Mouse (Mus musculus): Measurements from ENCODE around the gene Romo1. TPM values are rescaled to one million over a fixed set of nuclear protein-coding genes. Genes with fewer than 3 reads are reported as not detected.
"Not testable (repeated sequence)": the region's sequence is repeated elsewhere in the genome, so short reads cannot be mapped to it uniquely, and the experiment has no call there.

Gene Romo1
- total and polyA plus RNA-seq, 2 experiments from 2014 or later = 89.4 to 521 TPM

DNA sequence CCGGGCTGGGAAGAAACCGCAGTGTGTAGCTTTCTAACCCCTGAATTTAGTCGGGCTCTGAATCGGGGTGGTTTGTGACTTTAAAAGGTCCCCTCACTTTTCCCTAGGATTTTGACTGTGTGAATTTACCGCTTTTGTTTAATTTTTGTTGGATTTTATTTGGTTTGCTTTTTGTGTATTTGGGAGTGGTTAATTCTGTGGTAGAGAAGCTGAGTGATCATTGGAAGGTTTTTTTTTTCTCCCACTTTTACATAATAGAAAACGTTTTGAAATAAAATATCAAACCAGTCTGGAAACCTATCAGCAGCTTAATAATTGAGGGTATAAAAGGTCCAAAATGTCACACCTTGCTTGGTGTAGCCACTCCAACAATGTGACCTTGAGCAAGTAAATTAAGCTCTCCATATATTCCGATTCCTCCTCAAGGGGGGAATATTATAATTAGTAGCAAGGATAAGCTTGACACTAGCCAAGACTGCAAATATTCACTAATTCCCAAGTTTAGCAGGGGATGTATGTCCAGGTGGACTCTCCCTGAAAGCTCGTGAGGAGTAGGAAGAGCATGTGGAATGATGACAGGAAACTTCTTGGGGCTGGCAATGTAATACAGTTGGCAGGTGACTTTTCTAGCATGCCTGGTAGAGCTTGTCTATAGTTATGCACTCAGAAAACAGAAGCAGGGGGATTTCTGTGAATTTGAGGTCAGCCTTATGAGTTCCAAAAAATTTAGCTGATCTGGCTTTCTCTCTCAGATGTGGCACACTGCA lies 37.2 kb downstream of the Romo1 start:
- Histone ChIP-seq H3K4me2 (ENCODE audit: low read depth, low read length, poor library complexity, severe bottlenecking) (peak overlapping the region; percentile 45), H3K9me3 (ENCODE audit: low read length) (no peaks in the 10 kb centered on the region), H3K9ac (replicated peaks; ENCODE audit: low read length, poor library complexity, severe bottlenecking) (peak overlapping the region; percentile 44), H3K27ac (ENCODE audit: low read depth, low read length) (peak overlapping the region; percentile 80), H3K27me3 (ENCODE audit: insufficient read depth, low read length) (no peaks in the 10 kb centered on the region), H3K4me1 (ENCODE audit: insufficient read depth, low read length) (no peaks in the 10 kb centered on the region), H3K36me3 (ENCODE audit: insufficient read depth, low read length) (peaks cover 6% of the 10 kb centered on the region; the same call in 1 of the 2 replicates), H3K4me3 (ENCODE audit: low read depth, low read length) (peak overlapping the region; percentile 100)
- ATAC-seq (ENCODE audit: low FRiP score) (no peak), DNase-seq (ENCODE audit: low spot score) (no peak)
- TF ChIP-seq CTCF (IDR thresholded peaks at IDR 0.05) = no peak
- 6% methylated on average over 8 of the region's 8 CpGs for WGBS

DNA sequence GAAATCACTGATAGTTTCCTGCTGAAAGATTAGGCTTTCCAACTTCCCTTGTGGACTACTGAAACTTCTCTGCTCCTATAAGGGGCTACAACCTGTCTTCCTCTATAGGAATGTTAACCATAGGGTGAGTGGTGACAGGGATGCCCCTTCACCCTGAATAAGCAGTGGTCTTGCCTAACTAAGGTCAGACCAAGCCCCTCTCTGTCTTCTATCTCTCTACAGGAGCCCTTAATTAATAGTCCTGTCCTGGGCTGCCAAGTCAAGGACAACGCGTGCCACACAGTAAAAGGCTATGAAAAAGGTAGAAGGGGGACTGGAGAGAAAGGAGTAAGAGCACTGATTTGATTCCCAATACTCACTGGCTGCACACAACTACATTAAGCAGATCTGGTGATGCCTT lies 37.8 kb downstream of the Romo1 start:
- Histone ChIP-seq H3K27me3 (ENCODE audit: insufficient read depth, low read length) (no peaks in the 10 kb centered on the region), H3K27ac (ENCODE audit: low read depth, low read length) (peak overlapping the region; percentile 80), H3K9me3 (ENCODE audit: low read length) (no peaks in the 10 kb centered on the region), H3K4me3 (ENCODE audit: low read depth, low read length) (peak overlapping the region; percentile 100; the same call in 1 of the 2 replicates), H3K9ac (replicated peaks; ENCODE audit: low read length, poor library complexity, severe bottlenecking) (peak overlapping the region; percentile 44; the same call in 1 of the 2 replicates), H3K36me3 (ENCODE audit: insufficient read depth, low read length) (peaks cover 6% of the 10 kb centered on the region; the same call in 1 of the 2 replicates), H3K4me1 (ENCODE audit: insufficient read depth, low read length) (no peaks in the 10 kb centered on the region), H3K4me2 (ENCODE audit: low read depth, low read length, poor library complexity, severe bottlenecking) (peak overlapping the region; percentile 45)
- TF ChIP-seq CTCF (IDR thresholded peaks at IDR 0.05) = no peak
- ATAC-seq (ENCODE audit: low FRiP score) (no peak), DNase-seq (ENCODE audit: low spot score) (no peak)
- WGBS = 90% methylated on average over 2 of the region's 2 CpGs

DNA sequence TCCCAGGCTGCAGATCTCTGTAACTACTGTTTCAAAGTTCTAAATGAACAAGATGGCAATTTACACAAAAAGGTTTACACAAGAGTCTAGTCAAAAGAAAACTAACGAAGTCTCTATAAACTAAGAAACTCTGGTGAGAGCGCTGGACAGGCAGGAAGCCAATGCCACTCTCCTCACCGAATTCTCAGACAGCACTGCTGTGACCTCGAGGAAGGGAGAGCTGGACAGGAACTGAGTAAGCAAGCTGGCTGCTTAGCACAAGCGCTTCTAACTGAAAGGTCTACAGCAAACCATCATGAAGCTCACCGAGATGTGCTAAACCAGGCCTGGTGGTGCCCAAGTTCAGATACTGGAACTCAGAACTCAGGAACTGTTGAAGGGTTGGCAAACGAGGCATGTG lies 45.4 kb downstream of the Romo1 start:
- 85% methylated on average over 7 of the region's 7 CpGs for WGBS

DNA sequence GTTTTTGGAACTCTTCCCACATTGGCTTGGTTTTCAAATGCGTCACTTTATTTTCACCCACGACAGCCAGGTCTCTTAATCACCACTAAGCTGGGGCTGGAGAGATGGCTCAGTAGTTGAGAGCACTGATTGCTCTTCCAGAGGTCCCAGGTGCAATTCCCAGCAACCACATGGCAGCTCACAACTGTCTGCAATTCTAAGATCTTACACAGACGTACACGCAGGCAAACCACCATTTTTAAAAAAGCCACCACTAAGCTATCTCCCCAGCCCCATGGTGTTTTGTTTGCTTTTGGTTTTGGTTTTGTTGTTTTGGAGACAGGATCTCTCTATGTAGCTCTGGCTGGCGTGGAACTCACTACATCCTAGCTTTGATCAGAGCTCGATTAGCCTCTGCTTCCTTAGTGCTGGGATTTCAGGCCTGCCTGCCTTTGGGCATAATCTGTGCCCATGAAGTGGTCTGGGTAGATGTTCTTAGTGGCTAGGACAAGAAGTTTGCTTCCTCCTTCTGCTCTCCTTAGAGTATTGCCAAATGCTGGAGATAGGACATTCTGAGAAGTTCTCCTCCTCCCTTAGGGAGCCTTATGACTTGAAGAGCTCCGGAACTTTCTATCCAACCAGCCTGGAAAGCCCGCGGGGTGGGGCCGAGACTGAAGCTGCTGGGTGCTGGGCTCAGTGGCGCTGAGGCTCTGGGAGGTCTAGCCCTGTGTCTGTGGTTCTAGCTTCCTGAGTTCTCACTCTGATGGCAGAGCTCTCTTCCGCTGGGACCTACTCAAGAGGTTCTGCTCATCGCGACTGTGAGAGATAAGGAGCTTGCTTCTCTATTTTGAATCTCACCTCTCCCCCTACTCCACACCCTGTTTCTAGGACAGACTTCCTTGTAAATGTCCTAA lies 46.4 kb downstream of the Romo1 start:
- no peak for TF ChIP-seq CTCF (IDR thresholded peaks at IDR 0.05)
- no peaks in the 10 kb centered on the region for H3K9me3 ChIP-seq (ENCODE audit: low read length)
- H3K4me1 ChIP-seq (ENCODE audit: insufficient read depth, low read length) = no peaks in the 10 kb centered on the region
- no peak overlapping the region for H3K27ac ChIP-seq (ENCODE audit: low read depth, low read length)
- H3K4me2 ChIP-seq (ENCODE audit: low read depth, low read length, poor library complexity, severe bottlenecking) = no peak overlapping the region
- H3K9ac ChIP-seq (replicated peaks; ENCODE audit: low read length, poor library complexity, severe bottlenecking) = no peak overlapping the region
- 82% methylated on average over 14 of the region's 14 CpGs for WGBS
- H3K36me3 ChIP-seq (ENCODE audit: insufficient read depth, low read length) = no peaks in the 10 kb centered on the region
- H3K27me3 ChIP-seq (ENCODE audit: insufficient read depth, low read length) = no peaks in the 10 kb centered on the region
- H3K4me3 ChIP-seq (ENCODE audit: low read depth, low read length) = no peak overlapping the region
- no peak for ATAC-seq (ENCODE audit: low FRiP score)
- no peak for DNase-seq (ENCODE audit: low spot score)

More for the DNA sequence above, 45.4 kb downstream of the Romo1 start:
- not testable (repeated sequence) for H3K36me3 ChIP-seq (ENCODE audit: insufficient read depth, low read length); DNase-seq (ENCODE audit: low spot score); H3K4me3 ChIP-seq (ENCODE audit: low read depth, low read length); H3K9me3 ChIP-seq (ENCODE audit: low read length); H3K27ac ChIP-seq (ENCODE audit: low read depth, low read length); ATAC-seq (ENCODE audit: low FRiP score); H3K4me2 ChIP-seq (ENCODE audit: low read depth, low read length, poor library complexity, severe bottlenecking); H3K4me1 ChIP-seq (ENCODE audit: insufficient read depth, low read length); H3K9ac ChIP-seq (replicated peaks; ENCODE audit: low read length, poor library complexity, severe bottlenecking); H3K27me3 ChIP-seq (ENCODE audit: insufficient read depth, low read length)

DNA sequence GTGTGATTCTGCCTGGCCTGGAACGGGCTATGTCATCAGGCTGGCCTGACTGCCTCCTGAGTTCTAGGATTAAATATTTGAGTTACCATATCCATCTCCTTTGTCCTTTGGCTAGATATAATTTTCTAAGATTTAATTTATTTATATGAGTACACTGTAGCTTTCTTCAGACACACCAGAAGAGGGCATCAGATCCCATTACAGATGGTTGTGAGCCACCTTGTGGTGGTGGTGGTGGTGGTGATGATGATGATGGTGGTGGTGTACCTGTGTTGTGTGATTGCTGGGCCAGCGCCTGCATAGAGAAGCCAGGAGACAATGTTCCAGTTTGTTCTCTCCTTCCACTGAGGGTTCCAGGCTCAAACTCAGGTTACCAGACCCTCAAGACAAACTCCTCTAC lies 47.7 kb downstream of the Romo1 start:
- Histone ChIP-seq H3K27me3 (ENCODE audit: insufficient read depth, low read length) (no peaks in the 10 kb centered on the region), H3K4me1 (ENCODE audit: insufficient read depth, low read length) (no peaks in the 10 kb centered on the region), H3K27ac (ENCODE audit: low read depth, low read length) (no peak overlapping the region), H3K9me3 (ENCODE audit: low read length) (no peaks in the 10 kb centered on the region), H3K36me3 (ENCODE audit: insufficient read depth, low read length) (no peaks in the 10 kb centered on the region), H3K4me2 (ENCODE audit: low read depth, low read length, poor library complexity, severe bottlenecking) (no peak overlapping the region), H3K9ac (replicated peaks; ENCODE audit: low read length, poor library complexity, severe bottlenecking) (no peak overlapping the region), H3K4me3 (ENCODE audit: low read depth, low read length) (no peak overlapping the region)
- no peak for ATAC-seq (ENCODE audit: low FRiP score)
- TF ChIP-seq CTCF (IDR thresholded peaks at IDR 0.05) = peak; percentile 18; the same call in 1 of the 2 replicates
- WGBS = 91% methylated on average over 2 of the region's 2 CpGs
- DNase-seq (ENCODE audit: low spot score) = no peak

DNA sequence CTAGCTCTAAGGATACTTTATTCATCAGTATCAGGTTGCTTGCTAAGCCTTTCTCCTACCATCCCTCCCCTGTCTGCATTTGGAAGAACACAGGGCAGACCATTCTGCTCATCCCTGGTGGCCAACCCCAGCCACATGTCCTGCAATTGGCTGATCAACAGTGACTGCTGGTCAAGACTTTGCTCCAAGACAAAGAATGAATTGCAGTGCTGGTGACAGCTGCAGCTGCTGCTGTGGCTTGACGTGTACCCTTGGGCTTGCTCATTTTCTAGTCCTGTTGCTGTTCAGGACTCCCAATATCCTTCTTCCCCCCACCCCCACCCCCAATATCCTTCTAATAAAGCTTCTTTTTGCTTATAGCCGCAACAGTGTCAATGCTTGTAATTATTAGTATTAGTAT lies 48.2 kb downstream of the Romo1 start:
- 74% methylated on average over 2 of the region's 2 CpGs for WGBS
- H3K36me3 ChIP-seq (ENCODE audit: insufficient read depth, low read length) = no peaks in the 10 kb centered on the region
- no peaks in the 10 kb centered on the region for H3K27me3 ChIP-seq (ENCODE audit: insufficient read depth, low read length)
- H3K9ac ChIP-seq (replicated peaks; ENCODE audit: low read length, poor library complexity, severe bottlenecking) = no peak overlapping the region
- H3K4me2 ChIP-seq (ENCODE audit: low read depth, low read length, poor library complexity, severe bottlenecking) = no peak overlapping the region
- no peaks in the 10 kb centered on the region for H3K9me3 ChIP-seq (ENCODE audit: low read length)
- ATAC-seq (ENCODE audit: low FRiP score) (no peak), DNase-seq (ENCODE audit: low spot score) (no peak)
- no peaks in the 10 kb centered on the region for H3K4me1 ChIP-seq (ENCODE audit: insufficient read depth, low read length)
- no peak overlapping the region for H3K4me3 ChIP-seq (ENCODE audit: low read depth, low read length)
- H3K27ac ChIP-seq (ENCODE audit: low read depth, low read length) = no peak overlapping the region
- no peak for TF ChIP-seq CTCF (IDR thresholded peaks at IDR 0.05)

Data from midbrain, postnatal 0 days (tissue).